Mouse (Mus musculus) embryonic facial prominence, embryonic 11.5 days (tissue): ENCODE data around the gene Polr3h. TPM values are rescaled to one million over a fixed set of nuclear protein-coding genes. Genes with fewer than 3 reads are reported as not detected.

Experiments used
- ATAC-seq: fragments of 200-750 bp; cut with Nextera tagmentation; replicated peaks from 2 replicates; pipeline ENCODE4 v1.8.0; 2017; ENCODE audit warnings: low read depth; ENCODE audit not compliant: insufficient number of reproducible peaks, low FRiP score, low TSS enrichment
- DNase-seq: peaks from one replicate; pipeline ENCODE4 v3.0.0-alpha.2; 2015; ENCODE audit warnings: low spot score
- H3K27ac ChIP-seq: fragments of 300-500 bp; sonication (generic); replicated peaks from 2 replicates; pipeline ENCODE4 v1.5.1; 2014; ENCODE audit warnings: mild to moderate bottlenecking, low read depth, low read length, control low read depth
- H3K27me3 ChIP-seq: fragments of 300-500 bp; sonication (generic); 2 replicates; pipeline ENCODE4 v1.6.1; 2014; ENCODE audit warnings: mild to moderate bottlenecking, low read length, moderate library complexity, mixed read lengths; ENCODE audit not compliant: control insufficient read depth, insufficient read depth
- H3K36me3 ChIP-seq: fragments of 300-500 bp; sonication (generic); replicated peaks from 2 replicates; pipeline ENCODE4 v1.6.1; 2014; ENCODE audit warnings: low read depth, mild to moderate bottlenecking, low read length, moderate library complexity, mixed read lengths; ENCODE audit not compliant: control insufficient read depth, insufficient read depth
- H3K4me1 ChIP-seq: fragments of 300-500 bp; sonication (generic); 2 replicates; pipeline ENCODE4 v1.6.1; 2014; ENCODE audit warnings: low read length, mixed read lengths; ENCODE audit not compliant: control insufficient read depth, insufficient read depth
- H3K4me2 ChIP-seq: fragments of 300-500 bp; sonication (generic); 2 replicates; pipeline ENCODE4 v1.6.1; 2014; ENCODE audit warnings: low read depth, mild to moderate bottlenecking, control low read depth, low read length, moderate library complexity
- H3K4me3 ChIP-seq: fragments of 300-500 bp; sonication (generic); 2 replicates; pipeline ENCODE4 v1.5.1; 2014; ENCODE audit warnings: low read depth, low read length, control low read depth
- H3K9ac ChIP-seq: fragments of 300-500 bp; sonication (generic); replicated peaks from 2 replicates; pipeline ENCODE4 v1.6.1; 2014; ENCODE audit warnings: mild to moderate bottlenecking, control low read depth, low read length
- H3K9me3 ChIP-seq: fragments of 300-500 bp; sonication (generic); replicated peaks from 2 replicates; pipeline ENCODE4 v1.6.1; 2016; ENCODE audit warnings: mild to moderate bottlenecking, low read length, inconsistent platforms, mixed read lengths; ENCODE audit not compliant: control insufficient read depth
- WGBS: fragments of 180-500 bp; shearing (Covaris S2); extraction: QIAGEN DNeasy Blood & Tissue Kit; methylation state at CpG from one replicate; pipeline ENCODE4 v1.1.7; 2014; 5-methylcytosine and 5-hydroxymethylcytosine counted together
- polyA plus RNA-seq: library from polyadenylated mRNA; unstranded; fragments of >200 nt; fragmentation: Nextera tagmentation; extraction: Ambion mirVana; gene quantifications from 2 replicates; pipeline ENCODE4 v1.2.1, GENCODE M21; 2014

The Polr3h gene
- polyA plus RNA-seq, 1 experiment from 2014 or later = 60.3 TPM

DNA sequence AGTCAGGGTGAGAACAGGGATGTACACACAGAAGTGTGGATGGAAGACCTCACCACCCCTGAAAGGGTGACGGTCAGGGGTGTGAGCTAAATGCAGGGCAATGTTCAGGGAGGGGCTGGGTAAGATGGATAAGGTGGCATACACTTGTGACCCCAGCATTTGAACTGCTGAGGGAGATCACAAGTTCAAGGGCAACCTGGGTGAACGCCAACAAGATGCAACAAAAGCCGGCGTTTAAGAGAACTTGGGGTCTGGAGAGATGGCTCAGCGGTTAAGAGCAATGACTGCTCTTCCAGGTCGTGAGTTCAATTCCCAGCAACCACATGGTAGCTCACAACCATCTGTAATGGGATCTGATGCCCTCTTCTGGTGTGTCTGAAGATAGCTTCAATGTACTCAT, 28.7 kb upstream of the Polr3h start:
- H3K4me1 ChIP-seq = no peaks in the 10 kb centered on the region
- 90% methylated on average over 6 of the region's 6 CpGs for WGBS
- H3K4me3 ChIP-seq = no peak overlapping the region
- no peaks in the 10 kb centered on the region for H3K27me3 ChIP-seq
- H3K27ac ChIP-seq = no peak overlapping the region
- no peak overlapping the region for H3K9ac ChIP-seq
- no peak for DNase-seq
- H3K9me3 ChIP-seq = no peaks in the 10 kb centered on the region
- no peak for ATAC-seq
- H3K4me2 ChIP-seq = no peak overlapping the region
- H3K36me3 ChIP-seq = no peaks in the 10 kb centered on the region; the same call in 1 of the 2 replicates

DNA sequence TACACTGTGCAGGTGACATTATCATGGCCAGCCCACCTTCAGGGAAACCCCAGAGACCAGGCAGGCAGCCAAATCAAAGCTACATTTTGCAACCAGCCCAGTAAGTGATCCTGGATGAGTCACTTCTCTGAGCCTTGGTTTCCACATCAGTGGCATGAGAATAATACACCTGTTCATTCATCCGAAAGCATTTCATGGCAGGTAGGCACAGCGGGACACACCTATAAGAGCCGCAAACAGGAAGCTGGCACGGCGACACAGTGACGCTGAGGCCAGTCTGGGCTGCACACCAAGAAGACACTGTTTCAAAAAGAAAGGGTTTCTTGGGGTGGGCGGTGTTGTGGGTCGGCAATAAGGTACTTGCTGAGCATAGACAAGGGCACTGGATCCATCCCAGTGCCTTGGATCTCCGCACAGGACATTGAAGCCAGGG, 28.1 kb upstream of the Polr3h start:
- Histone ChIP-seq H3K9ac (no peak overlapping the region), H3K36me3 (no peaks in the 10 kb centered on the region; the same call in 1 of the 2 replicates), H3K4me3 (no peak overlapping the region), H3K27me3 (no peaks in the 10 kb centered on the region), H3K4me2 (no peak overlapping the region), H3K9me3 (no peaks in the 10 kb centered on the region), H3K4me1 (no peaks in the 10 kb centered on the region), H3K27ac (no peak overlapping the region)
- ATAC-seq = no peak
- no peak for DNase-seq
- 96% methylated on average over 9 of the region's 9 CpGs for WGBS

DNA sequence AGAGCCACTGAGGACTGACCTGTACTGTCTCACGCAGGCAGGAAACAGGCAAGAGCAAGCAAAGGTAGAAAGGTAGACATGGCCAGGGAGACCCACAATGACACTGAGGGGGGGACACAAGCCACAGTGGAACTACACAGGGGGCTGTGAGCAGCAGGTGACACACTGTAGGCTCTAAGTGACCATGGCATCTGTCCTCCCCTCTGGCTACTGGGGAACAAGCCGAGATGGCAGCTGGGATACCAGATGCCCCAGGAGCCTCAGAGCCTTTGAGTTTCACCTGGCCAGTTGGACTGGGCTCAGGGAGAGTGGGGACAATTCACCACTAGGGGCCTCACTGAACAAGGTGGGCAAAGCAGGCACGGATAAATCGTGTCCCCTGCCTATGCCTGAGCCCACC, 26.3 kb upstream of the Polr3h start:
- Histone ChIP-seq H3K27ac (no peak overlapping the region), H3K4me3 (no peak overlapping the region), H3K27me3 (no peaks in the 10 kb centered on the region), H3K36me3 (no peaks in the 10 kb centered on the region; the same call in 1 of the 2 replicates), H3K9me3 (no peaks in the 10 kb centered on the region), H3K4me2 (no peak overlapping the region), H3K9ac (no peak overlapping the region), H3K4me1 (no peaks in the 10 kb centered on the region)
- ATAC-seq = no peak
- 84% methylated on average over 4 of the region's 4 CpGs for WGBS
- no peak for DNase-seq

DNA sequence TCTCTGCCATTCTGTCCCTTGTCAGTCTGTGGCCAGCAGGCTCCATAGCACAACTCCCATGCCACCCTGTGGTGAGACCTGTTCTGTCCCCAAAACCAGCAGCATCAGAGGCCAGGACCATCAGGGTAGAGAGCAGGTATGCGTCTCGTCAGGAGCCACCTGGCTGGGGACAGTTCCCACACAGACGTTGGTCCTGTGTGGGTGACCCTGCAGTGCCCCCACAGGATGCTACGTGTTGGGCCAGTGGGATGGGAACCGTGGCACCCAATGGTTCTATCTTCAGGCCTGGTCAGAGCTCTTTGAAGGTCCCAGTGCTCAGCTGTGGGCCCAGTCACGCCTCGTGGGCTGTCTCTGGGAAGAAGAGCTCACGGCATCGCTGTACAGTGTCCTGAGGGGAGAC, 25.1 kb upstream of the Polr3h start:
- H3K9me3 ChIP-seq = no peaks in the 10 kb centered on the region
- H3K27me3 ChIP-seq = no peaks in the 10 kb centered on the region
- H3K4me3 ChIP-seq = no peak overlapping the region
- no peak overlapping the region for H3K9ac ChIP-seq
- 87% methylated on average over 9 of the region's 9 CpGs for WGBS
- no peaks in the 10 kb centered on the region for H3K4me1 ChIP-seq
- no peak for DNase-seq
- no peak for ATAC-seq
- no peak overlapping the region for H3K27ac ChIP-seq
- H3K36me3 ChIP-seq = no peaks in the 10 kb centered on the region; the same call in 1 of the 2 replicates
- no peak overlapping the region for H3K4me2 ChIP-seq

DNA sequence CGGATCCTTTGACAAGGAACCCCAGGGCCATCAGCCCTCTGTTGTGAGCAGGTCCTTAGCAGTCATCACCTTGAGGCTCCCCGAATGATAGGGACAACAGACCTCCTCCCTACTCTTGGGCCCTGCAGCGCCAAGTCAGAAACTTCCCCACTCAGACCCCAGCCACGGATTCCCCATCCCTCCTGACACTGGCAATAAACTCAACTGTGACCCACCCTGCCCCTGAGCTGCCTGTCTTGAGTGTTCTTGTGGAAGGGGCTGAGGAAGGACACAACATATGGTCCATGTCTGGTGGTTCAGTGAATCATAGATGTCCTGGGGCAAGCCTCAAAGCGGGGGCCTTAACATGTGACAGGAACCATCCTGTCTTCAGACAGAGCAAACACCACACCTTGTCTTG, 24.7 kb upstream of the Polr3h start:
- Histone ChIP-seq H3K27ac (no peak overlapping the region), H3K4me2 (no peak overlapping the region), H3K4me3 (no peak overlapping the region), H3K36me3 (no peaks in the 10 kb centered on the region; the same call in 1 of the 2 replicates), H3K9ac (no peak overlapping the region), H3K27me3 (no peaks in the 10 kb centered on the region), H3K4me1 (no peaks in the 10 kb centered on the region), H3K9me3 (no peaks in the 10 kb centered on the region)
- WGBS = 82% methylated on average over 5 of the region's 5 CpGs
- DNase-seq (no peak), ATAC-seq (no peak)

DNA sequence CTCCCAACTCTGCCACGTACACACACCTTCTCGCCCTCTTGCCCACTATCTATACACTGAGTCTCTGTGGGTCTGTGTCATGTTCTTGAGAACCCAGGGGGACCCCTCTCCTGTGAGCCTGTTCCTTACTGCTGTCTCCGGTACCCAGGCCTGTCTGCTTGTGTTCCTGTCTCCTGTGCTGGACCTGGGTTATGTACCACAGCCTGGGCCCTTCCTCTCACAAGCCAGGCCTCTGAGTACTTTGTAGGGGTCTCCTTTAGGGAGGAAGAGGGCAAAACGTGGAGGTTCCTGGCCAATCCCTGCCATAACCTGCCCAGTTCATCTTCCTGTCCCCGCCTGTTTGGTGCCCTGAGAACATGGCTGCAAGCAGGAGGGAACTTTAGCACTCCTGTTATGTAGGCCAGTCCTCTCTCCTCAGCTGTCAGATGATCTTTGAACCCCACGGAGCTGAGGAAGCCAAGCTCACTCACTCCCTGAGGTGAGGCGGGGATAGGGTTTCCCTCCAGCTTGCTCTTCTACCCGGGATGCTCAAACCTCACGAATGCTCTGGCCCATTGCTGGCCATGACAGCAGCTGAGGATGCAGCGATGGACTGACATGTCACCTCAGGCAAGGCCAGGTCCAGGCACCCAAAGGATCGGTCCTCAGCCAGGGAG, 23.6 kb upstream of the Polr3h start:
- Histone ChIP-seq H3K9ac (0 out of 2 replicates have a peak overlapping the region, but pooled peaks have one; percentile 6), H3K4me1 (no peaks in the 10 kb centered on the region), H3K4me3 (no peak overlapping the region), H3K27me3 (no peaks in the 10 kb centered on the region), H3K4me2 (no peak overlapping the region), H3K36me3 (no peaks in the 10 kb centered on the region; the same call in 1 of the 2 replicates), H3K9me3 (no peaks in the 10 kb centered on the region), H3K27ac (no peak overlapping the region)
- WGBS = 69% methylated on average over 11 of the region's 11 CpGs
- ATAC-seq (no peak), DNase-seq (no peak)

- ATAC-seq = no peak
- DNase-seq = no peak
- Histone ChIP-seq H3K4me3 (no peak overlapping the region), H3K36me3 (no peaks in the 10 kb centered on the region; the same call in 1 of the 2 replicates), H3K27ac (no peak overlapping the region), H3K9ac (no peak overlapping the region), H3K9me3 (no peaks in the 10 kb centered on the region), H3K4me2 (no peak overlapping the region), H3K4me1 (no peaks in the 10 kb centered on the region), H3K27me3 (no peaks in the 10 kb centered on the region)
- 88% methylated on average over 10 of the region's 10 CpGs for WGBS
These were observed 23.0 kb upstream of the Polr3h start for GRCm38 (mm10) chr15:81949076-81949475.

GRCm38 (mm10) chr15:81943176-81943749, 17.2 kb upstream of the Polr3h start:
- Histone ChIP-seq H3K36me3 (no peaks in the 10 kb centered on the region), H3K4me3 (no peak overlapping the region), H3K9me3 (no peaks in the 10 kb centered on the region), H3K4me1 (peaks cover 4% of the 10 kb centered on the region), H3K27ac (no peak overlapping the region), H3K9ac (peak overlapping the region; percentile 28; the same call in 1 of the 2 replicates), H3K27me3 (no peaks in the 10 kb centered on the region), H3K4me2 (no peak overlapping the region)
- WGBS = 9% methylated on average over 9 of the region's 9 CpGs
- ATAC-seq = peak; percentile 77
- DNase-seq = peak; percentile 77
